Mouse (Mus musculus): ENCODE measurements around the gene Rgs9bp.

Gene Rgs9bp

GRCm38 (mm10) chr7:35585191-35586054 lies at the start of gene Rgs9bp:
Gene Rgs9bp (minus strand): TSS chr7:35585582.
- in situ Hi-C loops (cut with MboI): no loop called here

- in situ Hi-C loops (cut with MboI): no loop called here
These were observed 43.1 kb upstream of the Rgs9bp start for GRCm38 (mm10) chr7:35628496-35628895.

DNA sequence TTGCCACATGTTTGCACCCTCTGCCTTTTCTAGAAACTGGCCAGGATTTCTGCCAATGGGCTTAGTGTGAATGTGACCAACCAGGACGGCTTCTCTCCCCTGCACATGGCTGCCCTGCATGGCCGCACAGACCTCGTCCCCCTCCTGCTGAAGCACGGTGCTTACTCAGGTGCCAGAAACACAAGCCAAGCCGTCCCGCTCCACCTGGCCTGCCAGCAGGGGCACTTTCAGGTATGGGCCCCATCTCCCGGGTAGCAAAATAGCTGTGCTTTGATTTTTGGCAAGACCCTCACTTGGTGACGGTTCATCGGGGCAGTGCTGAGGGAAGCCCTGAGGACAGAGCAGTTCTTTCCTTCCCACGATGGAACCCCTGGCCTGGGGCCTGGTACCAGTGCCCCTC lies 42.0 kb upstream of the Rgs9bp start:
- in situ Hi-C loops (cut with MboI): no loop called here

GRCm38 (mm10) chr7:35626038-35626437 lies 40.7 kb upstream of the Rgs9bp start:
- in situ Hi-C loops (cut with MboI): no loop called here

DNA sequence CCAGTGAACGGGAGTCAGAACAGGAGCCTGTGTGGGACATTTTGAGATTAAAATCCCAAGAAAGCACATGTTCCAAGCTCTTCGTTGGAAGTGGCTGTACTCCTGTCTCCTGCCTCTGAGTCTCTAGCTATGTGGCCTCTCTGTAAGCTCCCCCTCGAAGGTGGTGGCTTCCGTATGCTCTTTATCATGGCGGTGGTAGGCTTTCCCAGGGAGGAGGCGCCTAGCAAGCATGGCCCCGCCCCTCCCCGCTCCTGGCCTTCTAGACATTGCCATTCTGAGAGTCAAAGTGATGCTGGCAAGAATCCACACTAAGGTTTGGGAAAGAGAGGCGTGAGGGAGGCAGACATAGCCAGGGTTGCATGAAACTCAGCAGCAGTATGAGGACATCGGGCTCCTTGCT lies 37.2 kb upstream of the Rgs9bp start:
- in situ Hi-C loops (cut with MboI): no loop called here

DNA sequence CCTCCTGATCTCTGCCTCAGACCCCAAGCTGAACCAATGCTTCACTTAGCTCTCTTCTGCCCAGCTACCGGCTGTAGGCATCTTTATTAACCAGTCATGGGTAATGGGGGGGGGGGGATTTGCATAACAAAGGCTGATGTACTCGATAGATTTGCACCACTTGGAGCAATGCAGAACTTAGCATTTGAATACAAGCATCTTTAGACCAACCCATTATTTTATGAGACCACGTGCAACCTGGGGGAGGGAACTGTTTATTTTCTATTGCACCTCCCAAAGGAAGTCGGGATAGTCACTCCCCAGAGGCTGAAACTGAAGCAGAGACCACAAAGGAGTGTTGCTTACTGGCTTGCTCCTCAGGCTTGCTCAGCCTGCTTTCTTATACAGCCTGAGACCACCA lies 32.1 kb upstream of the Rgs9bp start:
- in situ Hi-C loops (cut with MboI): no loop called here

DNA sequence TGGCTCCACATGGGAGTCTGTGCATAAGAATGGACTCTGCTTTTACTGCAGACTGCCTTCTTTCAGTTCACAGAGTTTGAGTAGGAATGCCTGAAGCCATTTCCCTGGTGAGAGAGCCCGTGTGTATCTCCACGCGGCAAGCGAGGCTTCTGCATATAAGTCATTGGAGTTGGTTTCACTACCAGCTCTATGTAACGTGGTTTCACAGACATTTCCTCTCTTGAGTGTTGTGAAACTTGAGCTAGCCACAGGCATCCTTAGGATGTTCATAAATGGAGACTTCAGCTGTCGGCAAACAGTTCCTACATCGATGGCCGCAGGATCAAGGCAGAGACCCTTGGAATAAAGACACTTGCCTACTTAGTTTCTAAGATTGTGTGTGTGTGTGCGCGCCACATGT lies 23.9 kb upstream of the Rgs9bp start:
- in situ Hi-C loops (cut with MboI): no loop called here

DNA sequence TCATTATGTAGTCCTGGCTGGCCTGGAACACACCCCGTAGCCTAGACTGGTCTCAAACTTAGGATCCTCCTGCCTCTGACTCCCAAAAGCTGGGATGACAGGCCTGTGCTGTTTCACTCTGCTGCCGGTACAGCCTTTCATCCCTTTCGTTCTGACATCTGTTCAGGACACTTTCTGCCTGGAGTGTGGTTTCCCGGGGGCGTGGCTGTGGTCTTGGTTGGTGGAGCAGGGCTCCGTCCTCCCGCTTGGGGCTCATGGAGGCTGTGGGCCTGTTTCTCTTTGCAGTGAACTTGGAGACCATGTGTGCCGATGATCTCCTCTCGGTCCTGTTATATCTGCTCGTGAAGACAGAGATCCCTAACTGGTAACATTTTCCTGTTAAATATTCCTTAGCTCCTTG lies 21.4 kb upstream of the Rgs9bp start:
- in situ Hi-C loops (cut with MboI): no loop called here

DNA sequence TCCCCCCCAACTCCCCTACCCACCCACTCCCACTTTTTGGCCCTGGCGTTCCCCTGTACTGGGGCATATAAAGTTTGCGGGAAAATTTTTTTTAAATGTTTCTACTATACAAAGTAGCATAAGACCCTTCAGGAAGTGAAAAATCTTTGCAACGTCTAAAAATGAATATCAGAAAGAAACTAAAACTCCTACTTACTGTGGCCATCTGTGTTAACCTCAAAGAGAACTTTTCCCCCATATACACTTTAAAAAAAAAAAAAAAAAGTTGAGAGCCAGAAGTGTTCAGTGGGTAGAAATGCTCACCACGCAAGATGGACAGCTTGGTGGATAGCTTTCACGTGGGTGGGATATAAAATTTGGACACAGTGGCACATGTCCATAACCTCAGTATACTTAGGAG lies 17.4 kb upstream of the Rgs9bp start:
- in situ Hi-C loops (cut with MboI): no loop called here

DNA sequence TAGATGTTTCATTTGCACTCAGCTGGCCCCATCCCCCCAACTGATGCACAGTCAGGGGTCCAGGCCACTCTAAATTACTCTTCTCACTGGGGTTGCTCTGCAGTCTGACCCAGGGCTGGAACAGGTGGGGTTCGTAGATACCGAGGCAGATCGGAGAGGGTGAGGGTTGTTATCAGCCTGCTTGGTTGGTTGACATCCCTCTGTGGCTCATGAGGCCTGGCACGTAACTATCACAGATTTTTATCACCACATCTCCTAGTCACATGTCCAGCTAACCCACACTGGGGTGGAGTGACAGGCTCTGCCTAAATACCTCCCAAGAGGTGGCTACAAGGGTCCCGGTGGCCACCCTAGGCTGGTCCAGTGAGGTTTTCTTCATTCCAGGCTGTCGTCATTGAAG lies 15.7 kb upstream of the Rgs9bp start:
- in situ Hi-C loops (cut with MboI): no loop called here

DNA sequence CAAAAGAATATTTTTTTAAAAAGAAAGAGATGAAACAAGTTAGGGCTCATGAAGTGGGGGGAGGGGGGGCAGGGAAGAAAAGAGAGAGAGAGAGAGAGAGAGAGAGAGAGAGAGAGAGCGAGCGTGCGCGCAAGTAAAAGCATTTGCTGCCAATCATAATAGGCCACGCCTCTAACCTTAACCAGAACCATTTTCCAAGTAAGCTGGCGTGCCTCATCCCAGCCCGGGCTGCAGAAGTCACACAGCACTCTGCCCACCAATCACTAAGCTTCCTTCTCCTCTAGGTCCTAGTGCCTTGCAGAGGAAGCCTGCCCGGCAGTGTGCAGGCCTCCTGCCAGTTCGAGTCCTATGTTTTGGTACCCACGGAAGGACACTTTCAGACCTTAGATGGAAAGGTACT lies 14.6 kb upstream of the Rgs9bp start:
- in situ Hi-C loops (cut with MboI): no loop called here

DNA sequence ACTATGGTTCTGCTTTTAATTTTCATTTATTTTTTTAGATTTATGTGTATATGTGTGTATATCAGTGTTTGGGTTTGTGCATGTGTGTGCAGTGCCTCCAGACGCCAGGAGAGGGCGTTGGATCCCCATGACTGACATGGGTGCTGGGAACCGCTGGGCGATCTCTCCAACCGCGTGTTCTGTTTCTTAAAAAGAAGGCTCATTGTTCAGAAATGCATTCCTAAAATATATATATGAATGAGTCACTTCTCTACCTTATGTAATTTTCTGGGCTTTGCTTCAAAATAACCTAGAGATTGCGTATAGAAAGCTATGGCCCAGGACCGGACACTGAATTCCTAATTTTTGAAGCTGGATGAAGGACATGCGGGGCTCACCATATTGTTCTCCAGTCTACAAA lies 14.1 kb upstream of the Rgs9bp start:
- in situ Hi-C loops (cut with MboI): no loop called here

DNA sequence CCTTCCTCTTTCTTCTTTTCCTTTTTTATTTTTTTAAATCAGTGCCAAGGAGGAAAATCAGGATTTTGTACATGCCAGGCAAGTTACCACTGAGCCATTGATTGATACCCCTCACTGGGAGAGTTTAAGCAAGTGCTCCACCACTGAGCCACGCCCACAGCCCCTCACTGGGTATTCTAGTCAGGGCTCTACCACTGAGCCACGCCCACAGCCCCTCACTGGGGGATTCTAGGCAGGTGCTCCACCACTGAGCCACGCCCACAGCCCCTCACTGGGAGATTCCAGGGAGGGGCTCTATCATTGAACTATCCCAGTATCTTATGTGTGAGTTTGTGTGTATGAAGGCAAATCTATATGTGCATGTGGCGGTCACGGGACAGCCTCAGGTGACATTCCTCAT lies 8.9 kb upstream of the Rgs9bp start:
- in situ Hi-C loops (cut with MboI): no loop called here

- in situ Hi-C loops (cut with MboI): no loop called here
These were observed 5.4 kb upstream of the Rgs9bp start for GRCm38 (mm10) chr7:35590731-35591191.

DNA sequence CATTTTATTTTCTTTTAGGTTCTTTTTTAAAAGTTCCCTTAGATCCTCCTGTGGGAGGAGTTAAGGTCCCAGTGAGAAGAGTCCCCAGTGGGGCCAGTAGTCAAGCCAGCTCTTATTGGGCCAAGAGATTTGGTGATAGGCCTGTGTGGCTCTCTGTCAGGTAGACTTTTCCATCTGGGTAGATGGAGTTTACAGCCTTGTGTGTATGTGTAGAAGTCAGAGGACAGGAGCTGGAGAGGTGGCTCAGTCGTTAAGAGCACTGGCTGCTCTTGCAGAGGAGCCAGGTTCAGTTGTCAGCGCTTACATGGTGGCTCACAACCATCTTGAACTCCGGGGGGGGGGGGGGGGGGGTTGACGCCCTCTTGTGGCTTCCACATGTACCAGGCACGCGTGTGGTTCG lies 4.1 kb upstream of the Rgs9bp start:
- in situ Hi-C loops (cut with MboI): no loop called here

DNA sequence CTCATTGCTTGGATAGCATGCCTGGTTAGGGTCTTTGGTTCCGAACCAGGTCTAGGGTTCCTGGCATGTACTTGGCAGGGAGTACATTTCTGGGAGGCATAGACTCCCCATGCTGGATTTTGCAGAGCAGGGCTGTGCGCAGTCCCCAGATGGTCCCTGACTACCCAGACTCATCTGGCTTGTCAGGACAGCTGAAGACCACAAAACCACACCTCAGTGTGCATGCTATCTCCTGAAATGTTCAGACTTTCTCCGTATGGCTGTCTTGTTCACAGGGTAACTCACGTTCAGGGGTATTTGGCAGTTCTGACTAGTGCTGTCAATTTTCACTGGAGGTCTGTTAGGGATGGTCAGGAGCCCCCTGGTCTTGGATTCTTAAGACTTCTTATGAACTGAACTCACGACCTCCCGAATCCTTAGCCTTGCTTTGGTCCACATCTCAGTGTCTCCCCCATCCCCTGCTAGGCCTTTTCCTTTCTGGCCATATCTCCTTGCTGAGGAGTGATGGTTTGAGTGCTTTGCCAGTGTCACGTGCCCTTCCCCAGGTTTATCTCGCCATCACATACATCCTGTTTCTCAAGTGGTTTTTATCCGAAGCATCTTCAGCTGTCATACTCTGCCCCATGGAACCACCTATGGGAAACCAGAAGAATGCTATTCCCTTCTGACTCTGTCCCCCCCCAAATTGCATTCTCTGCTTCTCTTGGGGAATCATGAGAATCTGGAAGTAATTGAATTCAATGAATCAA lies 3.5 kb upstream of the Rgs9bp start:
- in situ Hi-C loops (cut with MboI): no loop called here

GRCm38 (mm10) chr7:35587728-35588127 lies 2.3 kb upstream of the Rgs9bp start:
- in situ Hi-C loops (cut with MboI): no loop called here

DNA sequence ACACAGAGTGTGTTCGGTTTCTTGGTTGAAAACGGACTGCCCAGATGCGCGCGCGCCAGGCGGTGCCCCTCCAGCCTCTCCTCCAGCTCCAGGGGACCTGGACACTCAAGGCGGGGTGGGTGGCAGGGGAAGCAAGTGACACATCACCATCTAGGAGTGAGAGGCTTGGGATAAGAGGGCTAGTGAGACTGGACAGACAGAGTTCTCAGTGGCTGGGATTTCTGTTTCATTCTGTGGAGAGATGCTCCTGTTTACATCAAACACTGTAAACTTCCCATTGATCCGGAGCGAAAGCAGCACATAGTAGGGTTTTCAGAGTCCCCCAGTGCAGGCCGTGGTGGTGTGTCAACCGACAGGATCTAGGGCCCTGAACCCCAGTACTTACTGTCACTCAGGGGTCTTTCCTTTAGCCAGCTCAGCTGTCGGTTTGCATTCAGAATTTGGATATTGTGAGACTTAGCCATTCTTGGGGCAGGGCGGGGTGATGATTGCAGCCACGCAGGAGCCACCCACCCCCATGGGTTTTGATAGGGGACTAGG lies 1.6 kb upstream of the Rgs9bp start:
- in situ Hi-C loops (cut with MboI): no loop called here

DNA sequence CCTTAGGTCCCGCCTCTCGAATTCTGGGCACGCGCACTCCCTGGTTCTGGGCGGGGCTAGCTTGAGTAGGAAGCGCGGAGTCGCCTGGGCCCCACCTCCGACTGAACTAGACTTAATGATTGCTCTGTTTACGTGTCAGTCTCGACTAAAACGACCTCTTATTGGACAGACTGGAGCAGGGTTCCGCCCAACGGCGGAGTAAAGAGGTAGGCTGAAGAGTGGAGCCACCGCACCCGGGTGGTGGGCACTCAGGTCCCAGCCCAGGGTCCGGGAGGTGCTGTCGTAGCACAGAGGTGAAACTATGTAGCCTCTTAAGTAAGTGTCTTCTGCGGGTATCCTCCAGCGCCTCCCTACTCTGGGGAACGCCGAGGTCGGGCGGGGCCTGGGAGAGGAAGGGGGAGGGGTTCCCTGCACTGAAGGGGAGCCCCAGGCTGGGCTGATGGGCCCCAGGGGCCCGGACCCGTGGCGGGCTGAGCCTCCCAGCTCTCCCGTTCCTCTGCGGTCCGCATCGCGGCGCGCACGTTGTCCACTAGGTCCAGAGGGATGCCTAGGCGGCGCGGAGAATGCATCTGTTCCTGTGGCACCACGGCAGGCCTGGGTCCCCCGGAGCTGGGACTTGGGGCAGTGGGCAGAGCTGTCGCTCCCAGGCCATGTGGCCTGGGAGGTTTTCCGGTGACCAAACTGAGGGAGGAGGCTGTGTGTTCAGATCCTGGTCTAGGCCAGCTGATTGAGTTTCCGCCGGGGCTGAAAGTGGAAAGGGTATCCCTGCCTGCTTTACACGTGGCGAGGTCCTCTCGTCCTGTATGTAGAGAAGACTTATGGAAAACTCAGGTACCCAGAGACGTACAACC lies 898 bp upstream of the Rgs9bp start, which contains the start of gene Ankrd27:
TSS of gene Ankrd27 (plus strand) at position 190 of the 851 bp plus-strand sequence.
- in situ Hi-C loops (cut with MboI): no loop called here

DNA sequence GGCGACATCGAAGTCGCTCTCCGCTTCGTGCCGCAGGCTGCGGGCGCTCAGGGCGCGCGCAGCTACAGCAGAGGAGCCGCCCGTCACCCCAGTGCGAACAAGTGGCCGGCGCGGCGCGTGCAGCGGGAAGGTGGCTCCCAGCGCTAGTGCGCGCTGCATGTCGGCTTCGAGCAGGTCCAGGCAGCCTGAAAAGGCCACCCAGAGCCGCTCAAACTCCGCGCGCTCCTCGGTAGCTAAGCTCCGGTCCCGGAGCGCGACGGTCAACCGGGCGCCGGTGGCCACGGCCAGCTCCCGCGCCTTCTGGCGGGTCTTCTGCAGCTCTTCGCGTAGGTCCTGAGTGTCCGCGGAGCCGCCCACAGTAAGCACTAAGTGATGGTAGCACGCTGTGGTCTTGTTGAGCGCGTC lies 594 bp downstream of the Rgs9bp start:
- in situ Hi-C loops (cut with MboI): no loop called here

DNA sequence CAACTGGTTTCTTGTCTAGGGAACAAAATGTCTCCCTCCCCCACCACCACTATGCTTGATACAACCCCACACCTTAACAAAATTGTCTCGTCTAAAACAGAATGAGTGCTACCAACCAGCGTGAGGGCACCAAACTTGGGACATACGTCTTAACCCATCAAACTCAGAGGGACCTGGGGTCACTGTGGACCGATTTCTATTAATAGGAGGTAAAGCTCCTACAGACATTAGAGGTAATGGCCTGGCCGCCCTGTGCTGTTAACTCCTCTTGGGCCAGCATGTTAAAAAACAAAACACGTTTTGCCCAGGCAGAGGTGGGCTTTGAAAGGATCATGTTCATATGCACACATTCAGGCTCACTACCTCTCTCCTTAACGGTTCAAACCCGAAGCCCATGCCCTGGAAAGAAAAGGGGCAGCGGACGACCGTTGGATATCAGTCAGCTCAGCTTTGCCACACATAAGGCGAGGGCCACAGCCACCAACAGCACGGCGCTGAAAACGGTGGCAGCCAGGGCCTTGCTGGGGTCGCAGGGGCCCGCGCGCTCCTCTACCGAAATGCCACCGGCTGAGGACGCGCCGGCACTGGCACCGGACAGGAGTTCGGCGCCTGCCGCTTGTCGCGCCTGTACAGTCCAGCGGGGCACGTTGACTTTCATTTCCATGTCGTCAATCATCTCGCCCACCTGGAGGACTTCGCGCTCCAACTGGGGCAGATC lies 1.2 kb downstream of the Rgs9bp start:
- in situ Hi-C loops (cut with MboI): no loop called here

Measured in mature B cell (primary cell).